Mouse (Mus musculus): ENCODE data around the gene Elf2. TPM values are rescaled to one million over a fixed set of nuclear protein-coding genes. Genes with fewer than 3 reads are reported as not detected.
"Not testable (repeated sequence)": the region's sequence is repeated elsewhere in the genome, so short reads cannot be mapped to it uniquely, and the experiment has no call there.

Gene Elf2
- total and polyA plus RNA-seq, 3 experiments, result 38.0 to 53.3 (median 46.5) TPM

DNA sequence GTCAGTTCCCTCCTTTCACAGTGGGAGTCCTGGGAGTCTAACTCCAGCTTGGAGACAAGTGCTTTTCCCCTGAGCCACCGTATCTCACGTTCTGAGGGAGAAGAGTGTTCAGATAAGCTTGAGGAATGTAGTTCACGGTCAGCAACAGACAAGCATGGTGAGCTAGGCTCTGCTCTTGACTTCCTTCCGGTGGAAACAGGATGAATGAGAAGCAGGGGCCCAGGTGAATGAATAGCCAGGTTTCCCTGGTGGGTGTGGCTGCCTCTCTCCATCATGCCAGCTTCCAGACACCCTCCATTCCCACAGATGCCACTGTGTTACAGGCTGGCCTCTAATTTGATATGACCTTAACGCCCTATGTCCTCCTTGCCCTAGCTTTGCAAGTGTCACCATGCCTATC is 16.6 kb upstream of the Elf2 start:
- Histone ChIP-seq H3K4me3 (ENCODE audit: control insufficient read depth in 1 of 2, insufficient read depth in 1 of 2, low read depth in 2 of 2, low read length in 2 of 2) (peak overlapping the region; percentile 54 to 97), H3K9me3 (replicated peaks; ENCODE audit: insufficient read depth, low read length) (no peaks in the 10 kb centered on the region), H3K4me1 (ENCODE audit: control insufficient read depth in 1 of 2, insufficient read depth in 2 of 2, low read length in 2 of 2) (peaks cover 0 to 3% of the 10 kb centered on the region in 2 experiments; a peak in 1 of 4 replicates), H3K36me3 (ENCODE audit: control insufficient read depth in 1 of 2, insufficient read depth in 2 of 2, low read length in 2 of 2) (peaks cover 0 to 3% of the 10 kb centered on the region in 2 experiments; a peak in 1 of 4 replicates), H3K27me3 (ENCODE audit: control insufficient read depth in 1 of 2, insufficient read depth in 2 of 2, low read length in 2 of 2) (no peaks in the 10 kb centered on the region), H3K27ac (ENCODE audit: control insufficient read depth, low read depth, low read length) (peak overlapping the region; percentile 31; the same call in 1 of the 2 replicates), H3K9ac (ENCODE audit: control insufficient read depth, low read depth, low read length, poor library complexity, severe bottlenecking) (peak overlapping the region; percentile 79), H3K79me2 (ENCODE audit: control insufficient read depth, insufficient read depth, low read length, poor library complexity) (no peaks in the 10 kb centered on the region; the same call in 1 of the 2 replicates)
- DNase-seq (ENCODE audit: low read depth, low spot score), result peak; percentile 66
- TF ChIP-seq TBP (IDR thresholded peaks at IDR 0.05; ENCODE audit: low read depth, low read length) (no peak), EP300 (IDR thresholded peaks at IDR 0.05; ENCODE audit: low read depth in 1 of 2, low read length in 2 of 2) (no peak), HCFC1 (IDR thresholded peaks at IDR 0.05; ENCODE audit: low read depth, low read length) (0 out of 2 replicates have a peak, but pooled peaks have one; percentile 37), RCOR1 (IDR thresholded peaks at IDR 0.05; ENCODE audit: low read depth, low read length) (peak; percentile 19; the same call in 1 of the 2 replicates), GATA1 (IDR thresholded peaks at IDR 0.05; ENCODE audit: low read depth, low read length) (0 out of 2 replicates have a peak, but pooled peaks have one; percentile 35), MAZ (IDR thresholded peaks at IDR 0.05; ENCODE audit: low read depth, low read length) (no peak), SIN3A (IDR thresholded peaks at IDR 0.05; ENCODE audit: low read length) (peak; percentile 15; the same call in 1 of the 2 replicates), UBTF (IDR thresholded peaks at IDR 0.05; ENCODE audit: borderline replicate concordance, insufficient read depth, low read depth, low read length) (no peak), MYB (IDR thresholded peaks at IDR 0.05; ENCODE audit: low read depth, low read length) (no peak), BHLHE40 (IDR thresholded peaks at IDR 0.05; ENCODE audit: borderline replicate concordance, low read depth, low read length) (peak; percentile 64; the same call in 1 of the 2 replicates), MAX (IDR thresholded peaks at IDR 0.05; ENCODE audit: low read length) (no peak), MXI1 (IDR thresholded peaks at IDR 0.05; ENCODE audit: low read depth, low read length) (no peak; the same call in 1 of the 2 replicates), ETS1 (IDR thresholded peaks at IDR 0.05; ENCODE audit: low read depth, low read length) (no peak)

DNA sequence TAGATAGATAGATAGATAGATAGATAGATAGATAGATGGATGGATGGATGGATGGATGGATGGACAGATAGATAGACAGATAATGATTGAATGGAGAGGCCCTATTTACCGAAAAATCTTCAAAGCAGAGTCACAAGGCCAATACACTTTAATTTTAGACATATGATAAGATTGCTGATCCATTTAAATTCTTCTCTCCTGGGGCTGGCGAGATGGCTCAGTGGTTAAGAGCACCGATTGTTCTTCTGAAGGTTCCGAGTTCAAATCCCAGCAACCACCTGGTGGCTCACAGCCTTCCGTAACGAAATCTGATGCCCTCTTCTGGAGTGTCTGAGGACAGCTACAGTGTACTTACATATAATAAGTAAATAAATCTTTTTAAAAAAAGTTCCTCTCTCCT is 14.5 kb upstream of the Elf2 start:
- H3K36me3 ChIP-seq (ENCODE audit: control insufficient read depth in 1 of 2, insufficient read depth in 2 of 2, low read length in 2 of 2); H3K9ac ChIP-seq (ENCODE audit: control insufficient read depth, low read depth, low read length, poor library complexity, severe bottlenecking); H3K27me3 ChIP-seq (ENCODE audit: control insufficient read depth in 1 of 2, insufficient read depth in 2 of 2, low read length in 2 of 2); H3K4me3 ChIP-seq (ENCODE audit: control insufficient read depth in 1 of 2, insufficient read depth in 1 of 2, low read depth in 2 of 2, low read length in 2 of 2); H3K27ac ChIP-seq (ENCODE audit: control insufficient read depth, low read depth, low read length); H3K9me3 ChIP-seq (replicated peaks; ENCODE audit: insufficient read depth, low read length); H3K4me1 ChIP-seq (ENCODE audit: control insufficient read depth in 1 of 2, insufficient read depth in 2 of 2, low read length in 2 of 2); H3K79me2 ChIP-seq (ENCODE audit: control insufficient read depth, insufficient read depth, low read length, poor library complexity): not testable (repeated sequence)
- peak; percentile 96 for TF ChIP-seq TBP (IDR thresholded peaks at IDR 0.05; ENCODE audit: low read depth, low read length)
- DNase-seq (ENCODE audit: low read depth, low spot score), result peak; percentile 42

DNA sequence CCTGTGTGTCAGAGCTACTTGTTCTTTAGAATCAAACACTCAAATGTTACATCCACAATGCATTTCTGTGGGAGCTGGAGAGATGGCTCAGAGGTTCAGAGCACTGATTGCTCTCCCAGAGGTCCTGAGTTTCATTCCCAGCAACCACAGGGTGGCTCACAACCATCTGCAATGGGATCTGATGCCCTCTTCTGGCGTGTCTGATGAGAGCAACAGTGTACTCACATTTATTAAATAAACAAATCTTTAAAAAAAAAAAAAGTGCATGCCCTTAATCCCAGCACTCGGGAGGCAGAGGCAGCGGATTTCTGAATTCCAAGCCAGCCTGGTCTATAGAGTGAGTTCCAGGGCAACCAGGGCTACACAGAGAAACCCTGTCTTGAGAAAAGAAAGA is 13.6 kb upstream of the Elf2 start:
- Histone ChIP-seq H3K9me3 (replicated peaks; ENCODE audit: insufficient read depth, low read length) (no peaks in the 10 kb centered on the region), H3K4me1 (ENCODE audit: control insufficient read depth in 1 of 2, insufficient read depth in 2 of 2, low read length in 2 of 2) (peaks cover 0 to 6% of the 10 kb centered on the region in 2 experiments; a peak in 2 of 4 replicates), H3K4me3 (ENCODE audit: control insufficient read depth in 1 of 2, insufficient read depth in 1 of 2, low read depth in 2 of 2, low read length in 2 of 2) (no peak overlapping the region), H3K27me3 (ENCODE audit: control insufficient read depth in 1 of 2, insufficient read depth in 2 of 2, low read length in 2 of 2) (no peaks in the 10 kb centered on the region), H3K27ac (ENCODE audit: control insufficient read depth, low read depth, low read length) (no peak overlapping the region), H3K36me3 (ENCODE audit: control insufficient read depth in 1 of 2, insufficient read depth in 2 of 2, low read length in 2 of 2) (peaks cover 0 to 4% of the 10 kb centered on the region in 2 experiments; a peak in 2 of 4 replicates), H3K9ac (ENCODE audit: control insufficient read depth, low read depth, low read length, poor library complexity, severe bottlenecking) (no peak overlapping the region), H3K79me2 (ENCODE audit: control insufficient read depth, insufficient read depth, low read length, poor library complexity) (no peaks in the 10 kb centered on the region; the same call in 1 of the 2 replicates)
- no peak for DNase-seq (ENCODE audit: low read depth, low spot score)
- TF ChIP-seq TBP (IDR thresholded peaks at IDR 0.05; ENCODE audit: low read depth, low read length), result no peak
- peak in 2 of 3 experiments; percentile 36 to 42; a peak in 3 of 6 replicates for TF ChIP-seq CTCF (IDR thresholded peaks at IDR 0.05 in 2 of 3, conservative IDR thresholded peaks at IDR 0.05 in 1 of 3; ENCODE audit: control insufficient read depth in 1 of 3, insufficient read depth in 1 of 3, low read depth in 2 of 3, low read length in 3 of 3, poor library complexity in 1 of 3, severe bottlenecking in 1 of 3)
- TF ChIP-seq SMC3 (IDR thresholded peaks at IDR 0.05; ENCODE audit: low read depth, low read length), result peak; percentile 27; the same call in 1 of the 2 replicates
- peak; percentile 60; the same call in 1 of the 2 replicates for TF ChIP-seq ZNF384 (IDR thresholded peaks at IDR 0.05; ENCODE audit: low read depth, low read length)
- TF ChIP-seq NRF1 (IDR thresholded peaks at IDR 0.05; ENCODE audit: insufficient read depth, low read depth, low read length, poor library complexity, severe bottlenecking), result no peak
- no peak for TF ChIP-seq EP300 (IDR thresholded peaks at IDR 0.05; ENCODE audit: low read depth in 1 of 2, low read length in 2 of 2)
